Mouse (Mus musculus) left cerebral cortex, postnatal 4 days (tissue): ENCODE results near the gene Pigb. TPM values are rescaled to one million over a fixed set of nuclear protein-coding genes. Genes with fewer than 3 reads are reported as not detected.
"Not testable (repeated sequence)": the region's sequence is repeated elsewhere in the genome, so short reads cannot be mapped to it uniquely, and the experiment has no call there.

Experiments
- DNase-seq: peaks from one replicate; pipeline ENCODE4 v3.0.0-alpha.2; 2022
- intact Hi-C: fragments of 180-260 bp; cut with DNase I; formaldehyde crosslinking; loops from one replicate; pipeline ENCODE4 v1.15.1; 2025
- total RNA-seq, 2 experiments: library from RNA; stranded (reverse); gene quantifications; 2 replicates each; pipeline ENCODE4 v1.2.3; 2021

The Pigb gene
- 10 to 100 TPM; 17.1 to 19.0 TPM for total RNA-seq

DNA sequence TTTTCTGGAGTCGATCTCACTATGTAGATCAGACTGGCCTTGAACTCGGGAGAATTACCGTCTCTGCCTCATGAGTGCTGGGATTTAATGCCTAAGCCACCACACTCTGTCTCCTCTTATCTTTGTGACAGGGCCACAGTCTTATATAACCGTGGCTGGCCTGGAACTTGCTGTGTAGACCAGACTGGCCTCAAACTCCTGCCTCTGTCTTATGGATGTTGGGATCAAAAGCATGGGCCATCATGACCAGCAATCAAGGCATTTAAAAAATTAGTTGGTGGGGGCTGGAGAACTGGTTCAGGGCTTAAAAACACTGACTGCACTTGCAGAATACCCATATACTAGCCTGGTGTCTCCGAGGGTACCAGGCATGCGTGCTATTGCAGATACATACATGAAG is at the start of gene Pigb:
TSS of gene Pigb (minus strand) at position 299 of the 400 bp plus-strand sequence.
- DNase-seq: no peak
- intact Hi-C loops: no loop called here

DNA sequence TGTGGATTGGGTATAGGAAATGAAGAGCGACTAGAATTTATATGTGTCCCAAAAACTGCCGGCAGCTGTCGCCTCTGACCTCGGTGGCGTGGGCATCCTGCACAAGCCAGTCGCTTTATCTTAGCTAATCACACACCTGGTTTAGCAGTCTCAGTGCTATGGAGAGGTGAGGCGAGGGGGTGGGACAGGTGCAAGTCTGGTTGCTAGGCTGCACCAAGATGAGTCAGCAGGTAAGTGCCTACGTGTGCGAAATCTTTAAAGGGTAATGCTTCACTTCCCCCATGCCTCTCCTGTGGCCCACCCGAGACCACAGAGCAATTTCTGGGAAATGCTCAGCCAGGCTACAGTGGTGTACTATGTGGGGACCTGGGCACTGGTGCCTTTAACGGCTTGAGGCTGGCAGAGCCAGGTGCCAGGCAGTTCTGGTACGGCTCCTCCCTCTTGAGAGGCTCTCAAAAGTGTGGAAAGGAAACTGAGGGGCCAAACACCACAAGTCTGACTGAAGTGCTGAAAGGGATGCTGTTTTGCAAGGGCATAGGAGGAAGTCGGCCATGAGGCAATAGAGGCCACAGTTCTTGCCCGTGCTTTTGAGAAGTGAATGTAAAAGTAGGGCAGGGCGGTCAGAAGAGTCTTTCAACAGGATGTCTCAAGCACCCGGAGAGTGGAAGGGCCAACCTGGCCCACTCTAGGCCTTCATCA is 49.2 kb upstream of the Pigb start:
- intact Hi-C loops: loop anchor here (10.0 kb wide), 1 partner anchor 325 kb away; no protein-coding TSS in a partner anchor
- DNase-seq: no peak

DNA sequence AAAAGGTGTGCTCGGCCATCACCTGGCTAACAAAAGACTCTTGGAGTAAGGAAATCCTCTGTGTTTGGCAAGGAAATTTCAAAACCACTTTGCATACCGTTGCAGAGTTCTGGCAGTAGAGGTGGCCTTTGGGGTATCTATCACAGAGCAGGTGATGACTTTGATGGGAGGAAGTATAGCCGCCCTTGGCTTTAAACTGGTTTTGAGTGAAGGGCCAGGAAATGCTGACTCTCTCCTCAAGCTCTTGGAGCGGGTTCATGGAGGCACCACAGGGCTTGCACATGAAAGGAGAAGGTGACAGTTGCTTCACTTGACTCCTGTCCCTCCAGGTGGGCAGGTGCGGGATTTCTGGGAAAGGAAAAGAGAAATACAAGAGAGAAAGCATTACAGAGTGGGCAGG is 47.4 kb upstream of the Pigb start:
- intact Hi-C loops: loop anchor here (10.0 kb wide), 1 partner anchor 323 kb away; no protein-coding TSS in a partner anchor
- DNase-seq: no peak

DNA sequence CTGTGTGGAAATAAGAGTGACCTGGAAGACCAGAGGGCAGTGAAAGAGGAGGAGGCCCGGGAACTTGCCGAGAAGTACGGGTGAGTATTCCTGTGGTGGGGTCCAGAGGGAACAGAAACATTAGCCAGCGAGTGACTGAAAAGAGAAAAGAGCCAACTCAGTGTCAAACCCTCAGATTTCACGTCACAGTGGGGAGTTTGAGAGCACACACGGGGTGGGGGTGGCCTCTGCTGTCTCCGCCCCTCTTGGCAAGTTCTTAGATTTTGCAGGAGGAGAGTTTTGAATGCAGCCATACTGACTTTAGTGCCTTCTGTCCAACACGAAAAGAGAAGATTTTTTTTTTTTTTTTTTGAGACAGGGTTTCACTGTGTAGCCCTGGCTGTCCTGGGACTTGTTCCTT is 46.9 kb upstream of the Pigb start:
- intact Hi-C loops: loop anchor here (10.0 kb wide), 1 partner anchor 322 kb away; no protein-coding TSS in a partner anchor
- DNase-seq: no peak

DNA sequence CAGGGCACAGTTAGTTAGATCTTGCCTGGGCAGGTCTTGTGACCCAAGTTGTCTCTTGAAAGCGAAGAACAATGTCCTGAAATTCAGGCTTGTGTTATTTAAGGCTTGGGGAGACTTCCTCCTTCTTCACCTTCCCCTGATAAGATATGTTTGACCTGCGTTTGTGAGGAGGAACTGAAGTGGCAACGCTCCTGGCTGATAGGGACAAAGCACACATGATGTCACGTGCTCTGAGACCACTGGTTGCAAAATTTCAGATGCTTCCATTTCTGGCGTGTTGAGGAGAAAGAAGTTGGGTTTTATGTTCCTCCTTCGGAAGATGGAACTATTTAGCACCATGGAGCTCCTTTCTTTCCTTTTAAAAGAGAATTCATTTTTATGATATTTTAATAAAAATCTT is 45.7 kb upstream of the Pigb start:
- DNase-seq: no peak
- intact Hi-C loops: loop anchor here (10.0 kb wide), 1 partner anchor 321 kb away; no protein-coding TSS in a partner anchor

DNA sequence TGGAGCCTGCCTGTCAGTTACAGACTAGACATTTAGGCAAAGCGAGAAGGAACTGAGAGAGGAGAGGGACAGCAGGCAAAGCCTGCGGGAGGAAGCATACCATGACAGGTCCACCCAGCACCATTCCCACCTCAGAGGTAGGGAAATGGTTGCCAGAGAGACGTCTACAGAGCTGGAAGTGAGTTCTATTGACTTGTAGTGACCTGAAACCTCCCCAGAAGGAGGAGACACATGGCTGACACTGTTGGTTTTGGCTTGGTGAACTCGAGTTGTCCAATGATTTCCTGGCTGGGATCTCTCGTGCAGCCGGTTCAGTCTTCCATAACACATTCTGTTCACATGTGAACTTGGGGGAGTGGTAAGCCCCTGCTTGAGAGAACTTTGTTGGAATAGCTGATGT is 43.8 kb upstream of the Pigb start:
- intact Hi-C loops: loop anchor here (10.0 kb wide), 1 partner anchor 319 kb away; no protein-coding TSS in a partner anchor
- DNase-seq: no peak

DNA sequence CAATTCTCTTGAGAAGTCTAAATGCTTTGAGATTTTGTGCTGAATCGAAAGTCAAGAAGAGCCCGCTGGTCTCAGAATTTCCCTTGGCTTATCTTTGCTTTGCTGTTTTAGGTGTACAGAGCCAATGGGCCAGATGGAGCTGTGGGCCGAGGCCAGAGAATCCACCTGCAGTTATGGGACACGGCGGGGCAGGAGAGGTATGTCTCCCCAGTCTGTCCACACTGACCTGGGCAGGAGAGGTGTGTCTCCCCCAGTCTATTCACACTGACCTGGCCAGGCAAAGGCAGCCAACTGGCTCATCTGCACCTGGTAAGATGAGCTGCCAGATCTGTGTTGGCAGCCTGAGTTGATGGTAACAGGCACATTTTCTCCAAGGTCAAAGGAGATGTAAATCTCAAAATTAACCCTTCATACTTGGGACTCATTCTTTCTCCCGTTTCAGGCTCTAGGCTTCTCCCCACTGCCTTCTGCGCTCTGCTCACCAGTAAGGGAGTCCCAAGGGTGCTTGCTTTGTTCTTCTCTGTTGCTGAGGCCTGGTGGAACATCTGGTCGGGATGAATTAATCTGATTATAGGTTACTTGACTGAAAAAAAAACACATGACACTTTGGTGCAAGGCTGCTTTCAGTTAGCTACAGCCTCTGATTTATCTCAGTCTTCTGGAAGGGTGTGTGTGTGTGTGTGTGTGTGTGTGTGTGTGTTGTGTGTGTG is 42.3 kb upstream of the Pigb start:
- intact Hi-C loops: loop anchor here (10.0 kb wide), 1 partner anchor 318 kb away; no protein-coding TSS in a partner anchor
- DNase-seq: peak; percentile 45

DNA sequence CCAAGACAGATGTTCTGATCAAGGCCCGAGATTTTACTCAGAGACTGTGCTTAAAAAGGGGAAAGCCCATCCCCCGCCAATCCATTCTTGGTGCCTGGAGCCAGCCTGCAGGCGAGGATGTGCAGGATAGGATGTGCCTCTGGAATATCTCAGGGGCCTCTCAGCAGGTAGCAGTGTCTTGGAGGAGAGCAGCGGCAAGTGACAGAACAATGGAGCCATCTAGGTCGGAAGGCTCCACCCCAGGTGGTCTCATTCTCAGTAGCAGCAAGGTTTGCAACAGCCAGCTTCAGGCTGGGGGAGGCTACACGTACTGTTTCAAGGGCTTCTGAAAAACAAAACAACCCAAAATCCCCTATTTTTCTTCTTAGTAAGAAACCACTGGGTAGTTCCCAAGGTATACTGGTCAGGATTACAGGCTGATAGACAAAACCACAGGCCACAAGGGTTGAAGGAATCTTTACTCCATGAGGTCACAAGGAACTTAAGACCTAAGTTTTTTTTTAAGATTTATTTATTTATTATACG is 39.7 kb upstream of the Pigb start:
- no peak for DNase-seq
- intact Hi-C loops: loop anchor here (10.0 kb wide), 1 partner anchor 315 kb away; no protein-coding TSS in a partner anchor

DNA sequence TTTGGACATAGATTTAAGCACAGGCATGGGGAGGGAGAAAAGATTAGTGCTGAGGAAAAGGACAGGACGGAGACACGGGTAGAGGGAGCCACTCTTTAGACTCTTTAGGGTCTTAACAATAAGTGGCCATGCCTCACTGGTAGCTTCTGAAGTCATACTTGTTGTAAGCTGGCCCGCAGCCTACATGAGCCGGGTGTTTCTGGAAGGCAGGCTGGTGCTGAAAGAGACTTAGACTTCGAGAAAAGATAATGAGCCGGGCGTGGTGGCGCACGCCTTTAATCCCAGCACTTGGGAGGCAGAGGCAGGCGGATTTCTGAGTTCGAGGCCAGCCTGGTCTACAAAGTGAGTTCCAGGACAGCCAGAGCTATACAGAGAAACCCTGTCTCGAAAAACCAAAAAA is 39.2 kb upstream of the Pigb start:
- DNase-seq, intact Hi-C loops: not testable (repeated sequence)

DNA sequence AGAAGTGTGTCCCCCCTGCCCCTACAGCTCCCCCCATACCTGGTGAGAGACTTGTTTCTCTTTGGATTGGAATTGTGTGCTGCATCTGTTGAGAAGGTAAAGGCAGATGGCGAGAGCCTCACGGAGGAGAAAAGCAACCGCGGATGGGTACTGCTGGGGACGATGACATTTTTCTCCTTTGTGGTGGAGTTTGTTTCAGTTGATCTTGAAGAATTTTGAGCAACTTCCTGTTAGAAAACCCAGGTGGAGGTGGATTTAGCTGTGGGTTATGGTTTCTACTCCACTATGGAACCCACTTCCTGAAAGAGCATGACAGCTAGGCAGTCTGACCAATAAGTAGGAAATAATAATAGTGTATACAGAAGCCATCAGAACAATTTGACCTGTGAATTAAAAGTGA is 33.0 kb upstream of the Pigb start:
- intact Hi-C loops: no loop called here
- DNase-seq: no peak

DNA sequence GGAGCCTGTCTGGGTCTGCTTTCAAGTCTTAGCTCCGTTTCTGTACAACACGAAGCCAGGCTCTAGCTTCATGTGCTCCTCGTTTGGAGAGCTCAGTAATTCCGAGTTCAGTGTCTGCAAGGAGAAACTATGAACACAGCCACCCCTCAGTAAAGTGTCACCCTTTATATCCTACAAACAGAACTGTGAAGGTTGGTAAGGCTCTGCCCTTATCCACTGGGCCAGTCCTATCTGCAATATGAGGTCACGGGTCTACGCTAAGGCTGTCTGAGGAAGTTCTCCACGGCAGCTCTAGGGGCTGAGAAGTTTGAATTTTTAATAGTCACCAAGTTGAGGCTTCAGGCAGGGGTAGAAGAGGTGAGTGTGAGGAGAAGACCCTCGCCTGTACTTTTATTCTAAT is 32.2 kb upstream of the Pigb start:
- intact Hi-C loops: no loop called here
- no peak for DNase-seq

DNA sequence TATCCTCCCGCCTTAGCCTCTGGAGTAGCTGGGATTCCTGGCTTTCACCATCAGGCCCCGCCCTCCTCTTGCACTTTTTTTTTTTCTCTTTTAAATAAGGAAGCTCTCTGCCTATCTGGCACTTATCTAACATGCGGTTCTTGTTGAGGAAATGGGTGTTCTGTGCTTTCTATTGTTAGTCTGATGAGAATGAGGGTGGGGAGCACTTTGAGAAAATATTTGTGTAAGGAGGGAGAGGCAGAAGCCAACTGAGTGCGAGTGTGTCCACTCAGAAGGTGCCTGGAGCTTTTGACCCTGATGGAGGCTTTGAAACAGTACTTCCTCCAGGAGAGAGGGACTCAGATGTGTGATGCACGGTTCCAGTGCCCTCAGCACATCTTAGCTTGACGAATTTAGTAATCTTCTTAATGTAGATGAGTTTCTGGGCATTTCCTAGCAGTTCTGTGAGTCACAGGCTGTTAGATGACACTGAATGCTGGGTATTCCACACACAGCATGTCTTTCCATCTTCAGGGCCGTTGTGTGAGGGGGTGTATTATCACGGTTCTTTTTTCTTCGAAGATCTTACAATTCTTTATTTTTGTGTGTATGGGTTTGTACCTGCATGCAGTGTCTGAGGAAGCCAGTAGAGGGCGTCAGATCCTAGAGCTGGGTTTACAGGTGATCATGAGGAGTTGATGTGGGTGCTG is 30.9 kb upstream of the Pigb start:
- DNase-seq: no peak
- intact Hi-C loops: no loop called here

DNA sequence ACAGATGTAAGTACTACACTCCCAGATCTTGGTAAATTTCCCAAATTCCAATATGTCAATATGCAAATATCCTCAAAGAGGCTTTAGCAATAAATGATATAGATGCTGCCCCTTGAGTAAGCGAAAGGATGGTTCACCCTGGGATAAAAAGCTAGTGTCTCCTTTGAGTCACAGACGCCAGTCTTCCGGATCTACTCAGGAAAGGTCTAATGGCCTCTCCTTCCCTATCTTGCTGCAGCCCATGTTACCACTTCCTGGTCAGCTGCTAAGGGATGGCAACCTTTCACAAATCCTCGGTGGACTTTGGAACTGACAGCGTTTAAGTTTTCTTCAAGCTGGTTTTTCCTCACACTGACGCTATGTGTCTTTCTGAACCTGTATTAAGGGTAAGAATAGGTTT is 28.5 kb upstream of the Pigb start:
- no peak for DNase-seq
- intact Hi-C loops: no loop called here

DNA sequence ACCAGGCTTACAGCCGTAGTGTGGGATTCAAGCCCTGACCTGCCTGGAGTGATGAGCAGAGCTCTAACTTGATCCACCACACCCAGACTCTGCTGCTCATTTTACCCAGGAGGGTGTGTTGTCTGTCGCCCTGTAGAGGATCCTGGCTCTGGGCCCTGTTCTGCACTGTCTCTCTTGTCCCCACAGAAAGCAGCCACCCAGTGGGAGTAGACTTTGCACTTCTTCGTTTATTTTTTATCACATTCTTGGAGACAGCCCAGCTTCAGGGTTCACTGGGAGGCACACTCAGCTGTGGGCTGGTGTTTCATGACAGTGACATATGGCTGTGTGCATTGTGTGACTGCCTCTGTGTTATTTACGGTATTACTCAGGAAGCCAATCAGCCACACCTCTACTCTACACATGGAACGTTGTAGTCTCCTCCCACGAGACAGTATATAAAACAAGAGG is 28.1 kb upstream of the Pigb start:
- intact Hi-C loops: no loop called here
- DNase-seq: no peak

DNA sequence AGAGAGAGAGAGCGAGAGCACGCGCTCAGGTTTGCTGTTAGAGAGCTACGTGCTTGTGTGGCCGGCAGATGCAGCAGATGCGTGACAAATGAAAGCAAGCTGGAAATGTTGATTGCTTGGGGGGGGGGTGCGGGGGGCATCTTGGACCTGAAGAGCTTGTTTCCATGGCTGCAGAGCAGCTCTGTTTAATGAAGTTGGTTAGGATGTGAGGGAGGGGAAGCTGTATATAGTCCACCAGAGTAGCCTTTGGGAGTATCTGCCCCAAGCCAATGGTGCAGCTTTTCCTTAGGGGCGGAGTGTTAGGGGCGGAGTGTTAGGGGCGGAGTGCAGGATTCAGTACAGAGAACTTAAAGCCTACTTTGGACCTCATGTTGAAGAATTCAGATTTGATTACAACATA is 26.9 kb upstream of the Pigb start:
- intact Hi-C loops: no loop called here
- no peak for DNase-seq

DNA sequence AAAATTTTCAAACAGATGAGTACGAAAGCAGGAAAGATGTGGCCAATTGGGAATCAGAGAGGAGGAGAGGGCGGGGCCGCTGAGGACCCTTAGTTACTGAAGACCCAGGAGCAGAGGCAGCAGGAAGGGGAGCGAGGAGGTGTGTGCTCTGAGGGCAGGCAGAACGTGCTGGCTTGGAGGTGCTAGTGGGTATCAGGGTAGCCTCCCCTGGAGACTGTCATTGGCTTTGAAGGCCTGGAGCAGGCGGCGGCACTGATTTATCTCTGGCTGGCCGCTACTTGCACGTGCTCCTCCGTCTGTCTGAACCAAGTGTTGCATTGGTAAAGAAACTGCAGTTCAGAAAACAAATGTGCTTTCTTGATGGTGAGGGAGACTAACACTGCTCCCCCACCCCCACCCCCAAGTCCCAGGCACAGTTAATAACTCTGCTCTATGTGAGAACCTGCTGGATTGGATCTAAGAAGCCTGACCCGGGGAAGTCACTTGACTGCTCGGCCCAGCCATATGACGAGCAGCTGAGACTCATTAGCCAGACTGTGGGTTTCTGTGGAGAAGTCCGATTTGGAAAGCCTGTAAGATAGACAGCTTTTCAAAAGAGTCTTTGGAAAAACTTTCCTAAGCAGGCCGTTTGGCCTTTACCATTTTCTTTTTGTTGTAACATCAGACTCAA is 23.6 kb upstream of the Pigb start:
- DNase-seq: no peak
- intact Hi-C loops: no loop called here

DNA sequence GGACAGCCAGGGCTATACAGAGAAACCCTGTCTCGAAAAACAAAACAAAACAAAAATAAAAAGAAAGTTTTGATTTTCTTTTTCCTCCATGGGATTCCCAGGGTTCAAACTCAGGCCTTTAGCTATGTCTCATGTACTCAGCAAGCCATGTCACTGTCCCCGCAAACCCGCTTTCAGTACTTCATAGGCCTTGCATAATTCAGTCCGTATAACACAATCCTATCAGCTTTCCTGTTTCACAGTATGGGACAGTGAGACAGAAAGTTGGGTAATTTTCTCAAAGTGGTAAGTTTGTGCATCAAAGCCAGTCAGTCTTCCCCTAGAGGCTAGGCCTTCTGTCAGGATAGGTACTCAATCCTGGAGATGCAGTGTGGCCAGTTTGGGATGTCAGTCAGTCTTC is 19.0 kb upstream of the Pigb start:
- intact Hi-C loops: no loop called here
- DNase-seq: no peak

DNA sequence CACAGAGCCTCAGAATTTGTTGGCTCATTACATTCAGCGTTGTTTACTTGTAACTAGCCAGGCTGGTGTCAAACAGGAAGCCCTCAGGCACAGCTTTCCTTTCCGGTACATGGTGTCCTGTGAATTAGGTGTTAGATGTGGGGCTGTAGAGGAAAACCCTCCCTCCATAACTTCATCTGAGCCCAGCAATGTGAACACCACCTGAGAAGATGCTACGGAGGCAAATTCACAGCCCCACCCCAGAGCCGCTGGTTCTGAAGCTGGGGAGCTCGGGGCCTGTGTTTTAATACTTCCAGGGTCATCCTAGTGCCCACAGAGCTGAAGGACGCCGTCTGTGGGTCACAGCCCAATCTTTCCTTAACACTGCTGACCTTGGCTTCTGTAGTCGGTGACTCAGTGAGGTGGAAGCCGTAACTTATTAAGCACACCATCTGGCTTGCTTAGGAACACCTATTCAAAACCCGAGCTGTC is 15.3 kb upstream of the Pigb start:
- intact Hi-C loops: no loop called here
- no peak for DNase-seq

DNA sequence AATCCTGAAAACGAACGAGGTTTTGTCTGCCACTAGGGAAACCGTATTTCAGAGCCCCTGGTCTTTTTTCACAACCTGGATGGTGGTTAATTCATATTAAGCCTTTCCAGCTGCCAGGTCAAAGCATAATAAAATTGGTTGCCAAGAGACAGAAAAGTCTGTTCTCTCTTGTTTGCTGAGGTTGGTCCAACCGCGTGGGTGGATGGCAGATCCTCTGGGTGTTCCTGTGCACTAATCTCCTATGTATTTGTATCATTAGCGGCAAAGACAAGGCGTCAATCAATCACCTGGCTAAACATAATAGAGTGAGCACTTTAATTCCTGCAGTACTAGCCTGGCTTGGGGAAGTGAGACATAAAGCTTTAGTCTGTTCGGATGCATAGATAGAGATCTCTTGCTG is 10.4 kb upstream of the Pigb start:
- DNase-seq: no peak
- intact Hi-C loops: no loop called here

DNA sequence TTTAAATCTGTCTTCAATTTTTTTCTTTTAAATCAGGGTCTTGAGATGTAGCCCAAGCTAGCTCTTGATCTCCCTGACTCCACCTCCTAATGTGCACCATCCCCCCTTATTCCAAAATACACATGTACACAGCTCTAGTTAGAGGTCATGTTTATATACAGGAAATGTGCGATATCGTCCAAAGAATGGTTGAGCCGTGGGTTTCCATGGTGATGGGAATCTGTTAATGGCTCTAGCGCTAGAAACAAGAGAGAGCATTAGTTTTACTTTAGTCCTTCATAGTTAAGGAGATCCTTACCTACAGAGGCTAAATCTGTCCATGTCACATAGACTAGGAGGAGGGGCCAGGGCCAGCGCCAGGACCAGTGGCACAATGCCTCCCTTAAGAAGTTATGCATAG is 9.7 kb upstream of the Pigb start:
- DNase-seq: no peak
- intact Hi-C loops: no loop called here

DNA sequence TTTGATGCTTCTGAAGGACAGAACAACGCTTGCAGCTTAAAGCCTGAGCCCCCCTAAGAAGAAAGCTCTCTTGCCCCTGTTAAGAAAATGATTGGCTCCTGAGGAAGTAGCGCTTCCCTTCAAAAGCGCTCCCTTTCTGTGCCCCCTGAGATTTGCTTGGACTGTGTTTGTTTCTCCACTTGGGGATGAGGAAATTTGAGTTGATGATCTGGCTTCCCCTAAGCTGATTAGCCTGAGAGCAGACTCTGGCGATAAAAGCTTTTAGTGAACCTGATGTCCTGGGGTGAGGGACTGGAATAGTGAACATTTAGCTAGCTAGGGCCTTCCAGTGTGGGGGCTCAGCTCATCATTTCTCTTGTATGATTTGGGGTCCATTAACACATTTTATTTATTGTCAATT is 8.7 kb upstream of the Pigb start:
- intact Hi-C loops: no loop called here
- no peak for DNase-seq
